Mouse (Mus musculus): Measurements from ENCODE around the gene Edrf1. TPM values are rescaled to one million over a fixed set of nuclear protein-coding genes. Genes with fewer than 3 reads are reported as not detected.
A peak's percentile ranks its signal among the peaks of the same experiment; 100 is the strongest.
"Not testable (repeated sequence)": the region's sequence is repeated elsewhere in the genome, so short reads cannot be mapped to it uniquely, and the experiment has no call there.

The Edrf1 gene
- polyA plus RNA-seq, 1 experiment = 22.9 TPM

DNA sequence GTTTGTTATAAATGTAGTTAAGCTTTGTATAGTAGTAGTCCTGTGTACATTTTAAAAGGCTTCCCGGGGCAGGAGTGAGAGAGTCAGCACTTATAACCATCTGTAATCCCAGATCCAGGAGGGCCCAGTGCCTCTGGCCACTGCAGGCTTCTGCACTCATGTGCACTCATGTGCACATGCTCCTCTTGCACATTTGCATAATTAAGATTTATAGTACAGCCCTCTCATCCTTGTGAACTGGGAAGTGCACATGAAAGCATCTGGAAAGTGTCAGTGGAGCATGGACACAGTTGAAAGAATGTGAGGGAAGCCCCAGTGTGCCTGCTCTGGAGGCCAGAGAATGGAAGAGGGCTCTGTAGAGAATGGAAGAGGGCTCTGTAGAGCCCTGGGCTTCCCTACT, 25.1 kb downstream of the Edrf1 start:
- no peak for DNase-seq (ENCODE audit: low read depth)
- TF ChIP-seq POLR2A (IDR thresholded peaks at IDR 0.05; ENCODE audit: borderline replicate concordance, extremely low read depth, insufficient read depth, insufficient read length, poor library complexity, severe bottlenecking) = no peak
- TF ChIP-seq CTCF (IDR thresholded peaks at IDR 0.05; ENCODE audit: borderline replicate concordance, extremely low read depth, insufficient read depth, insufficient read length) = no peak

DNA sequence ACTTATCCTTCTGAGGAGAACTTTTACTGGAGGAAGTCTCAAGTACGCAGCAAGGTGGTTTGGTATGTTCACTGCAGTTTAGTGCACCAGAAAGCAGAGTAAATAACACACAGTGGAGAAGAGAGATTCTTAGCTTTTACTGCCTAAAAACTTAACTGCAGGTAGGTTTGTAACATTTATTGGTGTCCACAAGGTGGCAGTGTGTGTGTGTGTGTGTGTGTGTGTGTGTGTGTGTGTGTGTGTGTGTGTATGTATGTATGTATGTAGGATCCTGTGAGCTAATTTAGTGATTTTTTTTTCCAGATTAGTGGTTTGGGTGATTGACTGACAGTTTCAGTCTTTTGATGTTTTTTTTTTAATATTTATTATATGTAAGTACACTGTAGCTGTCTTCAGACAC, 31.7 kb downstream of the Edrf1 start:
- DNase-seq (ENCODE audit: low read depth) = peak; percentile 47
- no peak for TF ChIP-seq POLR2A (IDR thresholded peaks at IDR 0.05; ENCODE audit: borderline replicate concordance, extremely low read depth, insufficient read depth, insufficient read length, poor library complexity, severe bottlenecking)
- TF ChIP-seq CTCF (IDR thresholded peaks at IDR 0.05; ENCODE audit: borderline replicate concordance, extremely low read depth, insufficient read depth, insufficient read length) = peak; percentile 29; the same call in 1 of the 2 replicates

DNA sequence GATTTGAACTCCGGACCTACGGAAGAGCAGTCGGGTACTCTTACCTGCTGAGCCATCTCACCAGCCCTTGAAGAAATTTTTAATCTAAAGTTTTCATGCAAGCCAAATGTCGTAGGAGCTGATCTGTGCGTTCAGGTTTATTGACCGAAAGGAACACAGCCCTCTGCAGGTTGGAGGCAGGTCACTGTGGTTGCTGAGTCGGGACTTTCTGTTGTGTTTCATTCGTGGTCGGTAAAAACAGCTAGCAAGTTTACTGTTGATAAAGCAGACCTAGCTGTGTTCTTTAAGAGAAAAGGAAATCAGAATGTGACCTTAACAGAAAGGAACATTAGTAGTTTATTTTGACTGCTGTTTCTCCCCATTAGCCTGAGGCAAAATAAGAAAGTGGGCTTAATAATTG, 32.6 kb downstream of the Edrf1 start:
- TF ChIP-seq POLR2A (IDR thresholded peaks at IDR 0.05; ENCODE audit: borderline replicate concordance, extremely low read depth, insufficient read depth, insufficient read length, poor library complexity, severe bottlenecking) (no peak), CTCF (IDR thresholded peaks at IDR 0.05; ENCODE audit: borderline replicate concordance, extremely low read depth, insufficient read depth, insufficient read length) (no peak)
- DNase-seq (ENCODE audit: low read depth) = no peak

- no peak for DNase-seq (ENCODE audit: low read depth)
Measured at GRCm38 (mm10) chr7:133670846-133671245, 33.5 kb downstream of the Edrf1 start.

GRCm38 (mm10) chr7:133676002-133676401, 38.7 kb downstream of the Edrf1 start:
- TF ChIP-seq CTCF (IDR thresholded peaks at IDR 0.05; ENCODE audit: borderline replicate concordance, extremely low read depth, insufficient read depth, insufficient read length) = peak; percentile 17; the same call in 1 of the 2 replicates
- no peak for TF ChIP-seq POLR2A (IDR thresholded peaks at IDR 0.05; ENCODE audit: borderline replicate concordance, extremely low read depth, insufficient read depth, insufficient read length, poor library complexity, severe bottlenecking)
- peak; percentile 7 for DNase-seq (ENCODE audit: low read depth)

More at GRCm38 (mm10) chr7:133670846-133671245, 33.5 kb downstream of the Edrf1 start:
- no peak for TF ChIP-seq POLR2A (IDR thresholded peaks at IDR 0.05; ENCODE audit: borderline replicate concordance, extremely low read depth, insufficient read depth, insufficient read length, poor library complexity, severe bottlenecking)
- TF ChIP-seq CTCF (IDR thresholded peaks at IDR 0.05; ENCODE audit: borderline replicate concordance, extremely low read depth, insufficient read depth, insufficient read length) = no peak

- TF ChIP-seq POLR2A (IDR thresholded peaks at IDR 0.05; ENCODE audit: borderline replicate concordance, extremely low read depth, insufficient read depth, insufficient read length, poor library complexity, severe bottlenecking) (no peak), CTCF (IDR thresholded peaks at IDR 0.05; ENCODE audit: borderline replicate concordance, extremely low read depth, insufficient read depth, insufficient read length) (no peak)
- no peak for DNase-seq (ENCODE audit: low read depth)
Measured at GRCm38 (mm10) chr7:133678716-133679115, 41.4 kb downstream of the Edrf1 start.

DNA sequence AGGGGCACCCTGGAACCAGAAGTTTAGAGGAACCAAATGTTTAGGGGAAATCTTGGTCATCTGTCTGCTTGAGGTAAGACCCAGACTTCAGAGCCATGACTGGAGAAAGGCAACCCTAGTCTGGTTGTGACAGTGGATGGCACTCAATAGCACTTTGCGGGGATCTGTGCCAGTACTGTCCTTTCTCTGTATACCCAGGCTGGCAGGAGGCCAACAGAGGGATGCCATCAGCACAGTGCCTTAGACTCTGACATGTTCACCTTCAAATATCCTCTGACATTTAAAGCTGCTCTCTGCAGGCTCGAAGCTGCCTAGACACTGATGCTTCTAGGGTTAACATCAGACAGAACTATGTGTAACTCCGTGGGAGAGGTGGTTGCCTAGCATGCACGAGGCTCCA, 42.1 kb downstream of the Edrf1 start:
- TF ChIP-seq POLR2A (IDR thresholded peaks at IDR 0.05; ENCODE audit: borderline replicate concordance, extremely low read depth, insufficient read depth, insufficient read length, poor library complexity, severe bottlenecking) (no peak), CTCF (IDR thresholded peaks at IDR 0.05; ENCODE audit: borderline replicate concordance, extremely low read depth, insufficient read depth, insufficient read length) (no peak)
- DNase-seq (ENCODE audit: low read depth) = peak; percentile 31

DNA sequence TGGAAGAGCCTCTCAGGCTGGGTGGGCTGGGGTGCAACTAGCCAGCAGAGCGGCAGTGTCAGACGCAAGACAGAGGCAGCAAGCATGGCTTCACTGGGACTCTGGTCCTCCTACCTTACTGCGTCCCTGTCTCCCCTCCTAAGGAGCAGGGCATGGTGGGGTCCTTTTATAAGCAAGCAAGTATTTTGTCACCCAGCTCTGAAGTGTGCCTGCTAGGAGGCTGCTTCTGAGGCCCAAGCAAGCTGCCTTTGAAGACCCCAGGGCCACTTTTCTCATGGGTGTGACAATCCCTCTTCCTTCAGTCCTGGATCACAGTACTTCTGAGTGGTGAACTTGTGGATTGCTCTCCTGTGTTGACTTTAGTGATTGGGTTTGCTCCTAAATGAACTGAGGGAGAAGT, 42.6 kb downstream of the Edrf1 start, which contains the start of gene Mmp21:
TSS of gene Mmp21 (minus strand) at position 101 of the 400 bp plus-strand sequence.
- TF ChIP-seq CTCF (IDR thresholded peaks at IDR 0.05; ENCODE audit: borderline replicate concordance, extremely low read depth, insufficient read depth, insufficient read length) (no peak), POLR2A (IDR thresholded peaks at IDR 0.05; ENCODE audit: borderline replicate concordance, extremely low read depth, insufficient read depth, insufficient read length, poor library complexity, severe bottlenecking) (no peak)

GRCm38 (mm10) chr7:133683626-133684025, 46.3 kb downstream of the Edrf1 start:
- no peak for DNase-seq (ENCODE audit: low read depth)
- TF ChIP-seq CTCF (IDR thresholded peaks at IDR 0.05; ENCODE audit: borderline replicate concordance, extremely low read depth, insufficient read depth, insufficient read length) (no peak), POLR2A (IDR thresholded peaks at IDR 0.05; ENCODE audit: borderline replicate concordance, extremely low read depth, insufficient read depth, insufficient read length, poor library complexity, severe bottlenecking) (no peak)

More for the DNA sequence above, 42.6 kb downstream of the Edrf1 start, which contains the start of gene Mmp21:
- DNase-seq (ENCODE audit: low read depth) = no peak

DNA sequence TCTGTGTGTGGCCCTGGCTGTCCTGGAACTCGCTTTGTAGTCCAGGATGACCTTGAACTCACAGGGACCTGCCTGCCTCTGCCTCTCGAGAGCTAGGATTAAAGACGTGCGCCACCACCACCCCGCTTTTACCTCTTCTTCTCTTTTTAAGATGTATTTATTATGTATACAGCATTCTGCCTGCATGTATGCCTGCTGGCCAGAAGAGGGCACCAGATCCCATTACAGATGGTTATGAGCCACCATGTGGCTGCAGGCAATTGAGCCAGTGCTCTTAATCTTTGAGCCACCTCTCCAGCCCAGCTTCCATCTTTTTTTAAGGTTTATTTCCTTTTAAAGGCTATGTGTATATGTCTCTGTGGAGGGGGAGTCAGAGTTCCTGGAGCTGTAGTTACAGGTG, 46.8 kb downstream of the Edrf1 start:
- DNase-seq (ENCODE audit: low read depth) = no peak
- TF ChIP-seq CTCF (IDR thresholded peaks at IDR 0.05; ENCODE audit: borderline replicate concordance, extremely low read depth, insufficient read depth, insufficient read length) = peak; percentile 20; the same call in 1 of the 2 replicates
- no peak for TF ChIP-seq POLR2A (IDR thresholded peaks at IDR 0.05; ENCODE audit: borderline replicate concordance, extremely low read depth, insufficient read depth, insufficient read length, poor library complexity, severe bottlenecking)

GRCm38 (mm10) chr7:133684701-133685100, 47.4 kb downstream of the Edrf1 start:
- TF ChIP-seq CTCF (IDR thresholded peaks at IDR 0.05; ENCODE audit: borderline replicate concordance, extremely low read depth, insufficient read depth, insufficient read length) (no peak), POLR2A (IDR thresholded peaks at IDR 0.05; ENCODE audit: borderline replicate concordance, extremely low read depth, insufficient read depth, insufficient read length, poor library complexity, severe bottlenecking) (no peak)
- no peak for DNase-seq (ENCODE audit: low read depth)

GRCm38 (mm10) chr7:133685644-133686043, 48.3 kb downstream of the Edrf1 start:
- not testable (repeated sequence) for DNase-seq (ENCODE audit: low read depth)
